Mouse (Mus musculus) thymus, postnatal 36 days (tissue): Measurements from ENCODE around the gene Bmyc.
"Not testable (repeated sequence)": the region's sequence is repeated elsewhere in the genome, so short reads cannot be mapped to it uniquely, and the experiment has no call there.

Source experiments
- DNase-seq, 2 experiments: peaks; one replicate each; pipeline ENCODE4 v3.0.0; 2022; ENCODE audit warnings: mixed read lengths in 2 of 2

Bmyc gene

GRCm38 (mm10) chr2:25706643-25707481, at the start of gene Bmyc:
Gene Bmyc, plus strand, starts transcription at chr2:25706739.
- DNase-seq, result peak; percentile 80 to 85

GRCm38 (mm10) chr2:25657246-25657645, 49.3 kb upstream of the Bmyc start:
- no peak for DNase-seq

GRCm38 (mm10) chr2:25657652-25658051, 48.9 kb upstream of the Bmyc start, which contains the start of gene Lcn5:
Gene Lcn5, plus strand, starts transcription at chr2:25657952.
- no peak for DNase-seq

- DNase-seq, result no peak
These were observed 46.3 kb upstream of the Bmyc start for GRCm38 (mm10) chr2:25660279-25660678.

- DNase-seq, result no peak
These were observed 45.1 kb upstream of the Bmyc start for GRCm38 (mm10) chr2:25661245-25661970.

GRCm38 (mm10) chr2:25663511-25663910, 43.0 kb upstream of the Bmyc start:
- DNase-seq, result peak; percentile 68 to 76

- DNase-seq, result no peak
These were observed 42.4 kb upstream of the Bmyc start for GRCm38 (mm10) chr2:25664125-25664524.

- no peak for DNase-seq
These were observed 40.0 kb upstream of the Bmyc start for GRCm38 (mm10) chr2:25666516-25666915.

GRCm38 (mm10) chr2:25676486-25676885, 30.1 kb upstream of the Bmyc start, which contains the start of gene Lcn6:
Gene Lcn6, plus strand, starts transcription at chr2:25676786.
- DNase-seq, result no peak

- DNase-seq, result peak; percentile 42 to 75
These were observed 27.0 kb upstream of the Bmyc start for GRCm38 (mm10) chr2:25679559-25679958.

GRCm38 (mm10) chr2:25682426-25682825, 24.1 kb upstream of the Bmyc start, which contains the start of gene Lcn10:
Gene Lcn10, plus strand, starts transcription at chr2:25682726.
- DNase-seq, result no peak

GRCm38 (mm10) chr2:25686941-25687340, 19.6 kb upstream of the Bmyc start:
- DNase-seq, result no peak

GRCm38 (mm10) chr2:25694605-25695004, 11.9 kb upstream of the Bmyc start:
- peak in 1 of 2 experiments; percentile 53 for DNase-seq

GRCm38 (mm10) chr2:25696951-25697350, 9.6 kb upstream of the Bmyc start:
- DNase-seq, result no peak

- no peak for DNase-seq
These were observed 7.8 kb upstream of the Bmyc start for GRCm38 (mm10) chr2:25698696-25699095.

GRCm38 (mm10) chr2:25699743-25700142, 6.8 kb upstream of the Bmyc start, which contains the start of gene Obp2a:
Gene Obp2a, plus strand, starts transcription at chr2:25700043.
- not testable (repeated sequence) for DNase-seq

GRCm38 (mm10) chr2:25701001-25701400, 5.5 kb upstream of the Bmyc start:
- DNase-seq, result no peak

GRCm38 (mm10) chr2:25703706-25704105, 2.8 kb upstream of the Bmyc start:
- DNase-seq, result no peak

GRCm38 (mm10) chr2:25708121-25708520, 1.6 kb downstream of the Bmyc start:
- peak in 1 of 2 experiments; percentile 39 for DNase-seq

- DNase-seq, result not testable (repeated sequence)
These were observed 2.5 kb downstream of the Bmyc start for GRCm38 (mm10) chr2:25709056-25709455.

- DNase-seq, result not testable (repeated sequence)
These were observed 3.3 kb downstream of the Bmyc start for GRCm38 (mm10) chr2:25709791-25710190.

- DNase-seq, result not testable (repeated sequence)
These were observed 5.1 kb downstream of the Bmyc start for GRCm38 (mm10) chr2:25711641-25712040.

- DNase-seq, result no peak
These were observed 10.7 kb downstream of the Bmyc start for GRCm38 (mm10) chr2:25717222-25717621.
